Mouse (Mus musculus) mouse trophoblast stem cell (cell line): ENCODE data around the gene 1600014C10Rik.

ENCODE experiments used
- in situ Hi-C, 2 experiments: fragments of 300-500 bp; cut with MseI, MboI; formaldehyde crosslinking; loops; 2 replicates in 1 of 2; 3 replicates in 1 of 2; pipeline ENCODE4 v1.15.1; 2025

Gene 1600014C10Rik

GRCm38 (mm10) chr7:38182962-38183687 is at the start of gene 1600014C10Rik:
1600014C10Rik (plus strand) TSS chr7:38183217.
- in situ Hi-C loops: no loop called here

- in situ Hi-C loops: no loop called here
Measured at GRCm38 (mm10) chr7:38134471-38134870, 48.5 kb upstream of the 1600014C10Rik start.

GRCm38 (mm10) chr7:38140324-38140723 is 42.7 kb upstream of the 1600014C10Rik start:
- in situ Hi-C loops: loop anchor here (10.0 kb wide), 2 partner anchors 76 to 86 kb away; no protein-coding TSS in a partner anchor

GRCm38 (mm10) chr7:38141747-38142545 is 41.1 kb upstream of the 1600014C10Rik start:
- in situ Hi-C loops: loop anchor here (10.0 kb wide), 2 partner anchors 77 to 87 kb away; no protein-coding TSS in a partner anchor

GRCm38 (mm10) chr7:38147477-38147876 is 35.5 kb upstream of the 1600014C10Rik start:
- in situ Hi-C loops: loop anchor here (10.0 kb wide), 2 partner anchors 83 to 93 kb away; no protein-coding TSS in a partner anchor

GRCm38 (mm10) chr7:38151706-38152312 is 31.2 kb upstream of the 1600014C10Rik start:
- in situ Hi-C loops: loop anchor here in 1 of 2 experiments (25.0 kb wide), 1 partner anchor 790 kb away; no protein-coding TSS in a partner anchor

- in situ Hi-C loops: loop anchor here in 1 of 2 experiments (25.0 kb wide), 1 partner anchor 790 kb away; no protein-coding TSS in a partner anchor
Measured at GRCm38 (mm10) chr7:38152571-38152970, 30.4 kb upstream of the 1600014C10Rik start.

GRCm38 (mm10) chr7:38155829-38156228 is 27.2 kb upstream of the 1600014C10Rik start:
- in situ Hi-C loops: loop anchor here in 1 of 2 experiments (25.0 kb wide), 1 partner anchor 794 kb away; no protein-coding TSS in a partner anchor

GRCm38 (mm10) chr7:38158764-38159458 is 24.1 kb upstream of the 1600014C10Rik start:
- in situ Hi-C loops: loop anchor here in 1 of 2 experiments (25.0 kb wide), 1 partner anchor 797 kb away; no protein-coding TSS in a partner anchor

GRCm38 (mm10) chr7:38161438-38161837 is 21.6 kb upstream of the 1600014C10Rik start:
- in situ Hi-C loops: loop anchor here in 1 of 2 experiments (25.0 kb wide), 1 partner anchor 799 kb away; no protein-coding TSS in a partner anchor

- in situ Hi-C loops: loop anchor here in 1 of 2 experiments (25.0 kb wide), 1 partner anchor 801 kb away; no protein-coding TSS in a partner anchor
Measured at GRCm38 (mm10) chr7:38163433-38164050, 19.5 kb upstream of the 1600014C10Rik start.

GRCm38 (mm10) chr7:38166930-38167645 is 15.9 kb upstream of the 1600014C10Rik start:
- in situ Hi-C loops: loop anchor here in 1 of 2 experiments (25.0 kb wide), 1 partner anchor 805 kb away; no protein-coding TSS in a partner anchor

GRCm38 (mm10) chr7:38167724-38168141 is 15.3 kb upstream of the 1600014C10Rik start:
- in situ Hi-C loops: loop anchor here in 1 of 2 experiments (25.0 kb wide), 1 partner anchor 805 kb away; no protein-coding TSS in a partner anchor

- in situ Hi-C loops: loop anchor here in 1 of 2 experiments (25.0 kb wide), 1 partner anchor 812 kb away; no protein-coding TSS in a partner anchor
Measured at GRCm38 (mm10) chr7:38173871-38174270, 9.1 kb upstream of the 1600014C10Rik start.

GRCm38 (mm10) chr7:38174321-38175148 is 8.5 kb upstream of the 1600014C10Rik start:
- in situ Hi-C loops: loop anchor here in 1 of 2 experiments (25.0 kb wide), 1 partner anchor 812 kb away; no protein-coding TSS in a partner anchor

- in situ Hi-C loops: no loop called here
Measured at GRCm38 (mm10) chr7:38176056-38176455, 7.0 kb upstream of the 1600014C10Rik start.

GRCm38 (mm10) chr7:38179896-38180295 is 3.1 kb upstream of the 1600014C10Rik start:
- in situ Hi-C loops: no loop called here

GRCm38 (mm10) chr7:38181366-38181765 is 1.7 kb upstream of the 1600014C10Rik start:
- in situ Hi-C loops: no loop called here
